Mouse (Mus musculus) kidney, adult 11 months (tissue): Measurements from ENCODE around the gene Sema6d.

Experiments used
- DNase-seq: peaks from one replicate; pipeline ENCODE4 v3.0.0; 2022

The Sema6d gene

DNA sequence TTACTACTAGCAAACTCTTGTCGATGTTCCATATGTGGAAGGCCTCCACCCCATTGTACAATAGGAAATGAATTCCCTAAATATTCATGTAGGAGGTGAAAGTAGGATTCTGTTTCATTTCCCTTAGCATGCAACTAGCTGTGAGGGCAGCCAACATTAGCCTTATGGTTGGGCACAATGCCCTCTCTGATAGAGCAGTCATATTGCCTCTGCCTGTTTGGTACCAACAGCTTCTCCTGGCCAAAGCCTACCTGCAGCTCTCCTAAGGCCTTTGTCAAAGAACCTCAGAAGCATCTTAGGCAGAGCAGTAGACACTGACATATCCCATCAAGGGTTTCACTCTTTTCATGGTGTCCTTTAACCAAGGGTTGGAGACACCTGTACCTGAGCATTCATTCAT lies 578.7 kb downstream of the Sema6d start:
- no peak for DNase-seq

DNA sequence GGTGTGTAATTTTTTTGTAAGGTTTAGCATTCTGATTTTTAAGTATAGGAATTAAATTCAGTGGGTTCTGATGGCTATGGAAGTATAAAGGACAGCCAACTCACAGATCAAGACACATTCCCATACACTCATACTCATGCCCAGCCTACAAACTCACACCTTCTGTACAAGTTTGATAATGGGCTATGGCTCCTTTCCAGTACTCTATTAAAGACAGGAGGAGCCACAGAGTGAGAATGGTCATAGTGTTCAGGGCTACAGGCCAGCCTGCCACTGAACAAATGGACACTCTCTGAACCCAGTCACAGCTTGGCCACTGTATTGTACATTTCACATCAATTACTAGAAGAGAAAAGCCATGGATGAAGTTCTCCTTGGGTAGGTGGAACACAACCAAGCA lies 583.3 kb downstream of the Sema6d start:
- DNase-seq = no peak

DNA sequence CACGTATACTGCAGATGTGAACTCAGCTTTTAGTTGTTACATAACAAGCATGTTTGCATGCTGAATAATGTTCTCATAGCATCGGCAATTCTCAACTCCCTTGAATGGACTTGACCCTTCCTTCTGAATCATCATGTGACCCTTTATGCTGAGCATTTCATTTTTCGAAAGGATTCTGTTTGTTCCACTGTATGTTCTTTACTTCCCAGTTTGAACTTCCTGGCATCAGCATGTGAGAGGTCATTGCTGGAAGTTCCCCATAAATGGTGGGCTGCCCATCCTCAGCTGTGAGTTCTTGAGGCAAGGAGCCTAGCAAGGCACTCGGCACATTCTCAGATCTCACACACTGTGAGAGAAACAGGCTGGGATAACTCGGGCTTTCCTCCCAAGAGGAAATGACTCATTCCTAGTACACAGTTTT lies 594.7 kb downstream of the Sema6d start:
- DNase-seq = no peak

DNA sequence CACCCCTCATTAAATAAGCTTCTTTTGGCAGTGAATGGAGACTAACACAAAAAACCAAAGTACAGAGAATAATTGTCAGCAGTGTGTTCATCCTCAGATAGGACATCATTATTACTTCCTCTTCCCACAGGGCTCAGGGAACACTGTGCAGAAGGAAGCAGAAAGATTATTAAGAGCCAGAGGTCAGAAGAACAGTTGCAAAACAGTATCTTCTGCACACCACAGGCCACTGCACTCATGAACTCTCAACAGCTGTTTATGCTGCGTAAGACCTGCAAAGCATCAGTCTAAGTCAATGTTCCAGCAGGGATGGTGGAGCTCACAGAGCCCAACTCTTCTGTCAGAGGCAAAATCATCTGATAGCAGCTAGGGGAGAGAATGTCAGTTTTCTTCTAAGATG lies 600.6 kb downstream of the Sema6d start:
- no peak for DNase-seq

DNA sequence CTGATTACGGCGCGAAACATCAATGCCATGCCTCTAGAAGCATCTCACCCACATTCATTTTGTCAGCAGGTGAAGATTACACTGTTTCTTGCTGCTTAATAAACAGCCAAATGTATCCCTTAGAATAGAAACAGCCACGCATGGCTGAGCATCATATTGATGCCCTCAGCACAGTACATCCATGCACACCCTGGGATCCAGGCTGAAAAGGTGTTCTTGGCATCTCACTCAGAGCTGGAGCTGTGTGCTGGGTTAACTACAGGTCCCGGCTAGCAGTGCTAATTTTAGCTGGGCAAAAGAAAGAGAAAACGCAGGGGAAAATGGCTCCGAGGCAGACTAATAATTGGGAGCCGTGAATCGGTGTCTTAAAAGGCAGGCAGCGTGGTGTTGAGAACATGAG lies 612.9 kb downstream of the Sema6d start:
- DNase-seq = peak; percentile 6

DNA sequence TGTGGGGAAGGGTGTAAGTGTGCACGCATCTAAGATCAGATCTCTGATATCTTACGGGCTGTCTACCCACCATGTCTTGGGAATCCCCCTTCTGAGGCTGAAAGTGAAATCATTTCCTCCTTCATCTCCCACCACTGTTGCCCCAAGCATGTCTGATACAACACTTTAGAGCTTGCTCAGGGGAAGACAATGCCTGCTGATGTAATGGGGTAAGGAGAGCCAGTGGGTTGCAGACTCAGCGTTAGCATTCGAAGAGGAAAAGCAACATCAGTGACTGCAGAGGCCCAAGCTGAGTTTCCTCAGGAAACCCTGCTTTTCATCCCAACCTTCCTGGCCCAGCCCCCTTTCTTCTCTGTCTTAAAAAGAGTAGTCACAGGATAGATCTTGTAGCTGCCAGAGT lies 615.2 kb downstream of the Sema6d start:
- no peak for DNase-seq

DNA sequence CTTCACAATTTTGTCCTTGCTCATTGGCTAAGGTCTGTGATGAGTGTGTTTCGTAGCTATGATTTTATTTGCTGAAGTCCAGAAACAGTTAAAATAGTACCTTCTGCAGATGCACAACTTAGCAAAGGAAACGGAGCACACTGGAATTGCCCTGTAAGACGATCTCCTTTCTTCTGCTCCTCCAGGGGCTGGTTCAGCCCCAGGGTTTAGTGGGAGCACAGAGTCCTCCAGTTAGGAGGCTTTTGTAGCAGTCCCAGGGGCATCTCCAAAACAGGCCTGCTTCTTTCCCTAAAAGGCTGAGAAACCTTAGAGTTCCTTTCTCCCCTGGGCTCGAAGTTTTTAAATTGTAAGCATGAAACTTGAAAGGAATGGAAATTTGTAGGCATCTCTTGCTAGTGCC lies 616.0 kb downstream of the Sema6d start:
- no peak for DNase-seq

DNA sequence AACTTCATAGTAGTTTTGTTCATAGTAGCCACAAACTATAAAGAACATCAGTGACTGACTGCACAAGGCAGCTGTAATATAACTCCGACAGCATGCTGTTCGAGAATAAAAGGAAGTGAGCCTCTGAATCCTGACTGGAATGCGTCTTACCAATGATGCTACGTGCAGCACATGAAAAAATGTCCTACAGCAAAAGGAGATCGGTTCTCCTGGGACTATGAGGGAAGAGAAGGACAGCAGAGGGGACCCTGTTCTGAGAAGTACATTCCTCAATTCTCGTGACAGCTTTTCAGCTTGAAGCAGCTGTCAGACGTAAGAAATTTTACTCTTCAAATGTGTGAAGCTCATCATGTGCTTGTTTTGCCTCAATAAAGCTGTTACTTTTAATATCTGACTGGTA lies 617.1 kb downstream of the Sema6d start:
- no peak for DNase-seq
